Mouse (Mus musculus) cortical plate, adult 2 months (tissue): ENCODE measurements at regions not wholly inside any gene's neighbourhood (a gene's known extent, or its start where the extent isn't known, plus 50 kb on each side); places are given as distances from the start of the nearest gene placed in this dataset.

Source experiments
- H3K27ac ChIP-seq: fragments of 200-500 bp; 2 replicates; pipeline ENCODE4 v1.5.1; 2012; ENCODE audit warnings: low read length, control low read depth, inconsistent platforms; ENCODE audit not compliant: insufficient read depth
- H3K4me1 ChIP-seq: fragments of 200-500 bp; 2 replicates; pipeline ENCODE4 v1.6.1; 2011; ENCODE audit warnings: low read length; ENCODE audit not compliant: control insufficient read depth, insufficient read depth
- H3K4me3 ChIP-seq: fragments of 200-500 bp; 2 replicates; pipeline ENCODE4 v1.5.1; 2011; ENCODE audit warnings: mild to moderate bottlenecking, low read length, control low read depth; ENCODE audit not compliant: insufficient read depth
- CTCF ChIP-seq: fragments of 200-500 bp; IDR thresholded peaks from 2 replicates; pipeline ENCODE4 v1.5.1; 2011; ENCODE audit warnings: mild to moderate bottlenecking, control low read depth, low read length; ENCODE audit not compliant: insufficient read depth; ENCODE audit errors: extremely low read depth
- POLR2A ChIP-seq: fragments of 200-500 bp; IDR thresholded peaks from 2 replicates; pipeline ENCODE4 v1.6.1; 2011; ENCODE audit warnings: mild to moderate bottlenecking, low read length, control low read depth; ENCODE audit not compliant: insufficient read depth; ENCODE audit errors: extremely low read depth

- H3K4me1 ChIP-seq: no peaks in the 10 kb centered on the region
- TF ChIP-seq POLR2A: no peak
- TF ChIP-seq CTCF: no peak
- H3K27ac ChIP-seq: no peak overlapping the region
- H3K4me3 ChIP-seq: no peak overlapping the region
Measured at GRCm38 (mm10) chr10:91240856-91241610, 59.9 kb upstream of the Tmpo start.

- no peak overlapping the region for H3K4me3 ChIP-seq
- no peak overlapping the region for H3K27ac ChIP-seq
- no peaks in the 10 kb centered on the region for H3K4me1 ChIP-seq
- TF ChIP-seq POLR2A: no peak
- no peak for TF ChIP-seq CTCF
Measured at GRCm38 (mm10) chr10:91240320-91240719, 59.2 kb upstream of the Tmpo start.

- Histone ChIP-seq H3K27ac (no peak overlapping the region), H3K4me3 (no peak overlapping the region), H3K4me1 (no peaks in the 10 kb centered on the region)
- TF ChIP-seq CTCF (peak; percentile 42; the same call in 1 of the 2 replicates), POLR2A (no peak)
Measured at GRCm38 (mm10) chr10:91236844-91237243, 55.7 kb upstream of the Tmpo start.

GRCm38 (mm10) chr10:91234709-91235108, 53.6 kb upstream of the Tmpo start:
- no peaks in the 10 kb centered on the region for H3K4me1 ChIP-seq
- TF ChIP-seq POLR2A (no peak), CTCF (no peak)
- H3K27ac ChIP-seq: no peak overlapping the region
- H3K4me3 ChIP-seq: no peak overlapping the region
